Mouse (Mus musculus) midbrain, embryonic 14.5 days (tissue): ENCODE measurements at regions not wholly inside any gene's neighbourhood (a gene's known extent, or its start where the extent isn't known, plus 50 kb on each side); places are given as distances from the start of the nearest gene placed in this dataset.

ENCODE experiments used
- ATAC-seq: fragments of 200-750 bp; cut with Nextera tagmentation; 2 replicates; pipeline ENCODE4 v1.8.0; 2017; ENCODE audit warnings: moderate number of reproducible peaks, moderate library complexity; ENCODE audit not compliant: low FRiP score, low TSS enrichment
- DNase-seq: peaks from one replicate; pipeline ENCODE4 v3.0.0-alpha.2; 2015
- H3K27ac ChIP-seq: fragments of 300-500 bp; sonication (generic); replicated peaks from 2 replicates; pipeline ENCODE4 v1.5.1; 2014; ENCODE audit warnings: mild to moderate bottlenecking, low read depth, low read length, moderate library complexity
- H3K27me3 ChIP-seq: fragments of 300-500 bp; sonication (generic); 2 replicates; pipeline ENCODE4 v1.6.1; 2014; ENCODE audit warnings: low read length, control low read depth, mixed read lengths; ENCODE audit not compliant: control insufficient read depth, insufficient read depth
- H3K36me3 ChIP-seq: fragments of 300-500 bp; sonication (generic); 2 replicates; pipeline ENCODE4 v1.6.1; 2014; ENCODE audit warnings: low read length, control low read depth; ENCODE audit not compliant: control insufficient read depth, insufficient read depth
- H3K4me1 ChIP-seq: fragments of 300-500 bp; sonication (generic); 2 replicates; pipeline ENCODE4 v1.6.1; 2014; ENCODE audit warnings: mild to moderate bottlenecking, antibody characterized with exemption, low read length, control low read depth; ENCODE audit not compliant: control insufficient read depth, insufficient read depth
- H3K4me2 ChIP-seq: fragments of 300-500 bp; sonication (generic); 2 replicates; pipeline ENCODE4 v1.6.1; 2014; ENCODE audit warnings: mild to moderate bottlenecking, low read length, moderate library complexity
- H3K4me3 ChIP-seq: fragments of 300-500 bp; sonication (generic); replicated peaks from 2 replicates; pipeline ENCODE4 v1.5.1; 2014; ENCODE audit warnings: low read depth, low read length
- H3K9ac ChIP-seq: fragments of 300-500 bp; sonication (generic); replicated peaks from 2 replicates; pipeline ENCODE4 v1.6.1; 2014; ENCODE audit warnings: mild to moderate bottlenecking, low read length, moderate library complexity
- H3K9me3 ChIP-seq: fragments of 300-500 bp; sonication (generic); 2 replicates; pipeline ENCODE4 v1.6.1; 2016; ENCODE audit warnings: low read length, control low read depth, mixed read lengths; ENCODE audit not compliant: control insufficient read depth
- WGBS: fragments of 180-500 bp; shearing (Covaris S2); extraction: QIAGEN DNeasy Blood & Tissue Kit; methylation state at CpG from one replicate; pipeline ENCODE4 v1.1.7; 2014; 5-methylcytosine and 5-hydroxymethylcytosine counted together

GRCm38 (mm10) chr9:116324971-116325370, 149.8 kb upstream of the Tgfbr2 start:
- Histone ChIP-seq H3K36me3 (no peaks in the 10 kb centered on the region), H3K9me3 (no peaks in the 10 kb centered on the region), H3K4me1 (0 out of 2 replicates have a peak, but pooled peaks cover 5% of the 10 kb centered on the region), H3K4me2 (no peak overlapping the region), H3K4me3 (no peak overlapping the region), H3K27me3 (no peaks in the 10 kb centered on the region), H3K27ac (no peak overlapping the region), H3K9ac (no peak overlapping the region)
- DNase-seq (no peak), ATAC-seq (no peak)
- 86% methylated on average over 4 of the region's 4 CpGs for WGBS

GRCm38 (mm10) chr9:116323871-116324721, 148.9 kb upstream of the Tgfbr2 start:
- no peak for ATAC-seq
- no peaks in the 10 kb centered on the region for H3K9me3 ChIP-seq
- 84% methylated on average over 9 of the region's 9 CpGs for WGBS
- H3K9ac ChIP-seq, result no peak overlapping the region
- H3K36me3 ChIP-seq, result no peaks in the 10 kb centered on the region
- H3K27me3 ChIP-seq, result no peaks in the 10 kb centered on the region
- no peak overlapping the region for H3K4me2 ChIP-seq
- H3K4me3 ChIP-seq, result no peak overlapping the region
- H3K27ac ChIP-seq, result no peak overlapping the region
- DNase-seq, result no peak
- H3K4me1 ChIP-seq, result 0 out of 2 replicates have a peak, but pooled peaks cover 5% of the 10 kb centered on the region

DNA sequence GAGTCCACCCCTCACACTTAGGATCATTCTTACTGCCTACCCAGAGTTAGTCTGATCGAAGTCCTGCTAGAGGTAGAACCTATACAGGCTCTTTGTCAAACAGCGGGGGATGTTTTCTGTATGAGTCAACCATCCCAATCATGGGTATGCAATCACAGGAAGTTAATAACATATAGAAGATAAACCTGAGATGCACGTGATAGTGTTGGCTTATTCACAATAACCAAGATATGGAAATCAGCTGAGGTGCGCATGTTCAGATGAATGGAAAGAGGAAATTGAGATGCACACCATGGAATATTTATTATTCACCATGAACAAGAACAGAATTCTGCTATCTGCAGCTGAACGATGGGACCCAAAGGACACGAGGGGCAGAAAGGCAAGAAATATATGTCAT, 146.7 kb upstream of the Tgfbr2 start:
- WGBS, result 93% methylated on average over 6 of the region's 6 CpGs
- ATAC-seq, result no peak
- Histone ChIP-seq H3K27ac (no peak overlapping the region), H3K36me3 (no peaks in the 10 kb centered on the region), H3K4me3 (no peak overlapping the region), H3K27me3 (no peaks in the 10 kb centered on the region), H3K4me1 (no peaks in the 10 kb centered on the region), H3K4me2 (no peak overlapping the region), H3K9ac (no peak overlapping the region), H3K9me3 (no peaks in the 10 kb centered on the region)
- DNase-seq, result no peak

- H3K9ac ChIP-seq, result no peak overlapping the region
- no peaks in the 10 kb centered on the region for H3K9me3 ChIP-seq
- H3K4me3 ChIP-seq, result no peak overlapping the region
- no peak for ATAC-seq
- no peaks in the 10 kb centered on the region for H3K36me3 ChIP-seq
- no peak for DNase-seq
- H3K4me2 ChIP-seq, result no peak overlapping the region
- 87% methylated on average over 3 of the region's 3 CpGs for WGBS
- H3K27ac ChIP-seq, result no peak overlapping the region
- H3K27me3 ChIP-seq, result no peaks in the 10 kb centered on the region
- H3K4me1 ChIP-seq, result no peaks in the 10 kb centered on the region
These were observed 144.3 kb upstream of the Tgfbr2 start for GRCm38 (mm10) chr9:116319421-116319820.

DNA sequence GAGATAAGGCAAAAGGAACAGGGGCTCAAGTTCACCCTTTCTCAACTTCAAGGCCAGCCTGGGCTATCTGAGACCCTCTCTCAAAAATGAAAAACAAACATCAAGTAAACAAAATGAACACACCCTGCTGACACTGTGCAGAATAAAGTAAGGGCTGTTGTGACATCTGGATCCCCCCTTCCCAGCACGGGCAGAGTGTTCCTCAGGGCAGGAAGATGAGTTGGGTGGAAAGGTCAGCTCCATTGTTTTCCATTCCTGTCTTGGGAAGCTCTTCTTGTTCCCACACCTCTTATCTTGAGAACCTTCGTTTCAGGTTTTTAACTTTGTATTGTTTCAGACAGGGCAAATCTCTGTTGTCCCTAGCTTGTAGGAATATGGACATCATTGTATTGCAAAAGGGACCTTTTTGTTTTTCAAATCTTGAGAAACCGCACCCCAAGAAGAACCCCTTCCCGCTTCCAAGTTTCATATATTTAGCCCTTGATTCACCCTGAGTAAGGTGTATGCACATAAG, 141.5 kb upstream of the Tgfbr2 start:
- WGBS, result 83% methylated on average over 4 of the region's 4 CpGs
- H3K27ac ChIP-seq, result no peak overlapping the region
- no peaks in the 10 kb centered on the region for H3K9me3 ChIP-seq
- DNase-seq, result no peak
- no peak for ATAC-seq
- H3K36me3 ChIP-seq, result no peaks in the 10 kb centered on the region
- no peak overlapping the region for H3K4me3 ChIP-seq
- H3K4me1 ChIP-seq, result no peaks in the 10 kb centered on the region
- H3K9ac ChIP-seq, result no peak overlapping the region
- H3K4me2 ChIP-seq, result no peak overlapping the region
- H3K27me3 ChIP-seq, result no peaks in the 10 kb centered on the region

DNA sequence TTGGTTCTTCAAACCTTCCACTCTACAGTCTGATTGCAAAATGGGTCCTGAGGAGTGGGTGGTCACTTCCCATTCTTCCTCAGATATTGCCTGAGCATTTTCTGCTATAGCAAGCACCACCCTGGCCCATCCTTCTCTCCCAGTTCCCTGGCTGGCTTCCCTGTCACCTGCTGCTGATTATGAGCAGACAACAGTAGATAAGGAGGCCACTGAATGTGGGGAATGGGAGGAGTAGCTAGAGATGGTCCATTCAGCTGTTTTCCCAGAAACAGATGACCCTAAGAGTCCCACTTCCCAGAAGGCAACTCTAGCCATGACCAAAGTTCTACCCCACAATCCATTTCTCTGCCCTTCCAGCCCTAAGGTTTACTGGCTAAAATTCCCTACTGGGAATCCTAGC, 139.6 kb upstream of the Tgfbr2 start:
- Histone ChIP-seq H3K9me3 (no peaks in the 10 kb centered on the region), H3K4me3 (no peak overlapping the region), H3K27ac (no peak overlapping the region), H3K36me3 (no peaks in the 10 kb centered on the region), H3K4me2 (no peak overlapping the region), H3K27me3 (no peaks in the 10 kb centered on the region), H3K4me1 (no peaks in the 10 kb centered on the region), H3K9ac (no peak overlapping the region)
- ATAC-seq (no peak), DNase-seq (no peak)

DNA sequence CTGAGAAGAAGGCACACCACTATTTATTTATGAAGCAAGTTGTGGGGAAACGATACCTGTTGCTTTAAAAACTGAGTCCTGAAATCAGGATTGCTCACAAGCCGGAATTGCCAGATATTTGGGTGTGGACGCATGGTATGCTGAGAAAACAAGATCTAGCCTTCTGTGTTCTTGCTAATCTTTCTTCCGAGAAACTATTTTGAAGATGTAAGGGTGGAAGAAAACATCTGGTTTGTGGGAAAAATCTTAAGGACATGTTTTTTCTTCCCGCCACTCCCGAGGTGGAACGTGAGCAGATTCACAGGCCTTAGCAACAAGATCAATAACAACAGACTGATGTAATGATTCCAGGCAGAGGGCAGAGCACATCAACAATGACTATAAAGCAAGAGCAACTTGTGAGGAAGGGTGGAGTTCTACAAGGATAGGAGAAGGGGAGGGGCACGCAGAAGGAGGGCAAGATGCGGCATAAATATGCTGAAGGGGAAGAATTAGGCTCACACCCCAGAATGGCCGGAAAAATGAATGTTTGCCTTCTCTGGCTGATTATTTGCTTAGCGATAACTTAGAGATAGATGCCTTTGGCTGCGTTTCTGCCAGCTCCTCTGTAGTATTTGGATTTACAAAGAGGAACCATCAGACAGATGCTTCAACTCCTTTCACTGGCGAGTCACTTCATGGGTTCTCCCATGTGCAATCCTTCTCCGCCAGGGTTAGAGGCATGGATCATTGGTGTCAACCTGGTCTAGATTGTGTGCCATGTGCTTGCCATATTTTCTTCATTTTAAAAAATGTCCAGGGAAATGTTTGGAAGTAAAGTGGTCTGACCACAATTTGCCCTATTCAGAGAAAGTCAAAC, 139.0 kb upstream of the Tgfbr2 start:
- no peak for ATAC-seq
- Histone ChIP-seq H3K4me3 (no peak overlapping the region), H3K4me2 (no peak overlapping the region), H3K36me3 (no peaks in the 10 kb centered on the region), H3K27me3 (no peaks in the 10 kb centered on the region), H3K9ac (no peak overlapping the region), H3K4me1 (no peaks in the 10 kb centered on the region), H3K9me3 (no peaks in the 10 kb centered on the region), H3K27ac (no peak overlapping the region)
- no peak for DNase-seq
- 92% methylated on average over 14 of the region's 14 CpGs for WGBS

DNA sequence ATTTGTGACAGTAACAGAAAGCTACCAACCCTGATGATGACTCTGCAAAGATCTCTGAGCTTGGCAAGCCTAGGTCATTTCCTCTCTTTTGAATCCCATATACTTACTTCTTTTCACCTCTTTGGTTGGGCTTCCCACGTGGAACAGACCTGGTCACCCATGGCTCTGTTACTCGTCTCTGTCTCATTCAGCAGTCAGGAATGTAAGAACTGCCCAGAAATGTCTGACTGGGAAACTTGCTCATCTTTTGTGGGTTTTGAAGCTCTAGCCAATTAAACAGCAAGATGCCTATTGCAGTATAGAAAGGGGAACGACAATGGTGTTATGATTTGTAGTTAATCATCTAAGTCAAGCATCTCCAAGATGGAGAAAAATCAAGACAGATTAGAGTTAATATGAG, 136.2 kb upstream of the Tgfbr2 start:
- H3K27ac ChIP-seq, result no peak overlapping the region
- no peaks in the 10 kb centered on the region for H3K27me3 ChIP-seq
- 81% methylated on average over 3 of the region's 3 CpGs for WGBS
- H3K36me3 ChIP-seq, result no peaks in the 10 kb centered on the region
- ATAC-seq, result no peak
- H3K4me3 ChIP-seq, result no peak overlapping the region
- H3K4me1 ChIP-seq, result no peaks in the 10 kb centered on the region
- H3K9me3 ChIP-seq, result peaks cover 4% of the 10 kb centered on the region; the same call in 1 of the 2 replicates
- no peak overlapping the region for H3K9ac ChIP-seq
- no peak for DNase-seq
- no peak overlapping the region for H3K4me2 ChIP-seq
